Mouse (Mus musculus): ENCODE data around the gene Tnfrsf25.

DNA sequence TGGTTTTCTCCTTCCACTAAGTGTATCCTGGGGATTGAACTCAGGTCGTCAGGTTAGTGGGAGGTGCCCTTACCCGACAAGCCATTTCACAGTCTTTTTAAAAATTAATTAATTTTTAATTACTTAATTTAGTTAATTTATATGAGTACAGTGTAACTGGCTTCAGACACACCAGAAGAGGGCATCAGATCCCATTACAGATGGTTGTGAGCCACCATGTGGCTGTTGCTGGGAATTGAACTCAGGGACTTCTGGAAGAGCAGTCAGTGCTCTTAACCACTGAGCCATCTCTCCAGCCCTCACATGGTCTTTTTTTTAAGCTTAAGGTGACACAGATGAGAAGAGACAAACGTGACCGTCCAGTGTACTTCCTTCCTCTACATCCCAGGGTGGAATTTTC, 39.3 kb downstream of the Tnfrsf25 start:
- TF ChIP-seq CTCF (IDR thresholded peaks at IDR 0.05; ENCODE audit: borderline replicate concordance, insufficient read depth, low read length) (no peak), POLR2A (IDR thresholded peaks at IDR 0.05; ENCODE audit: low read depth, low read length) (no peak)
